Mouse (Mus musculus) kidney, adult 2 months (tissue): ENCODE data around the gene Lmx1a. TPM values are rescaled to one million over a fixed set of nuclear protein-coding genes. Genes with fewer than 3 reads are reported as not detected.

Experiments
- DNase-seq: peaks from one replicate; pipeline ENCODE4 v3.0.0; 2021
- H3K27ac ChIP-seq: fragments of 200-500 bp; 2 replicates; pipeline ENCODE4 v1.5.1; 2012; ENCODE audit warnings: low read depth, low read length, control low read depth, inconsistent platforms; ENCODE audit not compliant: insufficient read depth
- H3K27me3 ChIP-seq: fragments of 200-500 bp; replicated peaks from 2 replicates; pipeline ENCODE4 v1.6.1; 2012; ENCODE audit warnings: mild to moderate bottlenecking, moderate library complexity, low read length, inconsistent platforms; ENCODE audit not compliant: control insufficient read depth, insufficient read depth
- H3K36me3 ChIP-seq: fragments of 200-500 bp; 2 replicates; pipeline ENCODE4 v1.6.1; 2012; ENCODE audit warnings: mild to moderate bottlenecking, moderate library complexity, low read length, inconsistent platforms; ENCODE audit not compliant: control insufficient read depth, insufficient read depth
- H3K4me1 ChIP-seq: fragments of 200-500 bp; 2 replicates; pipeline ENCODE4 v1.6.1; 2011; ENCODE audit warnings: low read length; ENCODE audit not compliant: control insufficient read depth, insufficient read depth
- H3K4me3 ChIP-seq: fragments of 200-500 bp; 2 replicates; pipeline ENCODE4 v1.5.1; 2011; ENCODE audit warnings: mild to moderate bottlenecking, low read depth, low read length, control low read depth; ENCODE audit not compliant: insufficient read depth
- CTCF ChIP-seq: fragments of 200-500 bp; conservative IDR thresholded peaks from 2 replicates; pipeline ENCODE4 v1.5.1; 2011; ENCODE audit warnings: low read depth, mild to moderate bottlenecking, control low read depth, low read length, moderate library complexity, mixed read lengths; ENCODE audit not compliant: insufficient read depth, insufficient read length
- POLR2A ChIP-seq: fragments of 200-500 bp; IDR thresholded peaks from one replicate; pipeline ENCODE4 v1.6.1; 2011; ENCODE audit warnings: low read depth, low read length, control low read depth
- WGBS: fragments of 180-500 bp; shearing (Covaris S2); methylation state at CpG from one replicate; pipeline ENCODE4 v1.1.7; 2018; 5-methylcytosine and 5-hydroxymethylcytosine counted together
- polyA plus RNA-seq: library from polyadenylated mRNA; depleted of rRNA; stranded (reverse); fragments of >200 nt; gene quantifications from 2 replicates; pipeline ENCODE4 v1.2.3, GENCODE M21; 2012

The Lmx1a gene
- polyA plus RNA-seq, 1 experiment = 0.02 TPM

GRCm38 (mm10) chr1:167734471-167734870 is 45.4 kb downstream of the Lmx1a start:
- DNase-seq = no peak
- H3K27ac ChIP-seq = no peak overlapping the region
- 20% methylated on average over 6 of the region's 6 CpGs for WGBS
- no peaks in the 10 kb centered on the region for H3K4me1 ChIP-seq
- TF ChIP-seq CTCF = no peak
- no peak for TF ChIP-seq POLR2A
- H3K4me3 ChIP-seq = no peak overlapping the region
- H3K27me3 ChIP-seq = no peaks in the 10 kb centered on the region
- no peaks in the 10 kb centered on the region for H3K36me3 ChIP-seq

GRCm38 (mm10) chr1:167736793-167737192 is 47.8 kb downstream of the Lmx1a start:
- DNase-seq = no peak
- Histone ChIP-seq H3K4me1 (no peaks in the 10 kb centered on the region), H3K27ac (no peak overlapping the region), H3K4me3 (no peak overlapping the region), H3K36me3 (no peaks in the 10 kb centered on the region), H3K27me3 (no peaks in the 10 kb centered on the region)
- TF ChIP-seq POLR2A (no peak), CTCF (no peak)
- WGBS = 79% methylated on average over 3 of the region's 3 CpGs

GRCm38 (mm10) chr1:167739286-167739685 is 50.2 kb downstream of the Lmx1a start:
- Histone ChIP-seq H3K27me3 (no peaks in the 10 kb centered on the region), H3K4me3 (no peak overlapping the region), H3K36me3 (no peaks in the 10 kb centered on the region), H3K4me1 (no peaks in the 10 kb centered on the region), H3K27ac (no peak overlapping the region)
- TF ChIP-seq POLR2A (no peak), CTCF (no peak)
- no peak for DNase-seq
- WGBS = 83% methylated on average over 7 of the region's 7 CpGs

- no peak overlapping the region for H3K4me3 ChIP-seq
- TF ChIP-seq POLR2A (no peak), CTCF (no peak; the same call in 1 of the 2 replicates)
- H3K4me1 ChIP-seq = no peaks in the 10 kb centered on the region
- no peaks in the 10 kb centered on the region for H3K27me3 ChIP-seq
- DNase-seq = no peak
- WGBS = 46% methylated on average over 6 of the region's 6 CpGs
- no peaks in the 10 kb centered on the region for H3K36me3 ChIP-seq
- no peak overlapping the region for H3K27ac ChIP-seq
These were observed 57.6 kb downstream of the Lmx1a start for GRCm38 (mm10) chr1:167746676-167747075.

- 62% methylated on average over 5 of the region's 5 CpGs for WGBS
- Histone ChIP-seq H3K36me3 (no peaks in the 10 kb centered on the region), H3K4me1 (no peaks in the 10 kb centered on the region), H3K4me3 (no peak overlapping the region), H3K27me3 (no peaks in the 10 kb centered on the region), H3K27ac (no peak overlapping the region)
- peak; percentile 9 for DNase-seq
- TF ChIP-seq POLR2A (no peak), CTCF (no peak)
These were observed 63.6 kb downstream of the Lmx1a start for GRCm38 (mm10) chr1:167752661-167753060.

- no peaks in the 10 kb centered on the region for H3K4me1 ChIP-seq
- no peak overlapping the region for H3K27ac ChIP-seq
- H3K4me3 ChIP-seq = no peak overlapping the region
- no peaks in the 10 kb centered on the region for H3K27me3 ChIP-seq
- no peak for DNase-seq
- WGBS = 34% methylated on average over 4 of the region's 4 CpGs
- no peaks in the 10 kb centered on the region for H3K36me3 ChIP-seq
- TF ChIP-seq POLR2A (no peak), CTCF (no peak)
These were observed 65.0 kb downstream of the Lmx1a start for GRCm38 (mm10) chr1:167754085-167754484.

GRCm38 (mm10) chr1:167754636-167755522 is 65.8 kb downstream of the Lmx1a start:
- H3K4me1 ChIP-seq = no peaks in the 10 kb centered on the region
- H3K4me3 ChIP-seq = no peak overlapping the region
- no peaks in the 10 kb centered on the region for H3K36me3 ChIP-seq
- no peak overlapping the region for H3K27ac ChIP-seq
- H3K27me3 ChIP-seq = no peaks in the 10 kb centered on the region
- 23% methylated on average over 14 of the region's 14 CpGs for WGBS
- DNase-seq = no peak
- TF ChIP-seq CTCF = no peak
- no peak for TF ChIP-seq POLR2A

GRCm38 (mm10) chr1:167758208-167758607 is 69.2 kb downstream of the Lmx1a start:
- 27% methylated on average over 8 of the region's 8 CpGs for WGBS
- H3K4me3 ChIP-seq = no peak overlapping the region
- peak; percentile 7 for DNase-seq
- H3K27me3 ChIP-seq = no peaks in the 10 kb centered on the region
- no peaks in the 10 kb centered on the region for H3K4me1 ChIP-seq
- H3K36me3 ChIP-seq = no peaks in the 10 kb centered on the region
- no peak overlapping the region for H3K27ac ChIP-seq
- TF ChIP-seq POLR2A = no peak
